Mouse (Mus musculus): ENCODE measurements at regions not wholly inside any gene's neighbourhood (a gene's known extent, or its start where the extent isn't known, plus 50 kb on each side); places are given as distances from the start of the nearest gene placed in this dataset.

DNA sequence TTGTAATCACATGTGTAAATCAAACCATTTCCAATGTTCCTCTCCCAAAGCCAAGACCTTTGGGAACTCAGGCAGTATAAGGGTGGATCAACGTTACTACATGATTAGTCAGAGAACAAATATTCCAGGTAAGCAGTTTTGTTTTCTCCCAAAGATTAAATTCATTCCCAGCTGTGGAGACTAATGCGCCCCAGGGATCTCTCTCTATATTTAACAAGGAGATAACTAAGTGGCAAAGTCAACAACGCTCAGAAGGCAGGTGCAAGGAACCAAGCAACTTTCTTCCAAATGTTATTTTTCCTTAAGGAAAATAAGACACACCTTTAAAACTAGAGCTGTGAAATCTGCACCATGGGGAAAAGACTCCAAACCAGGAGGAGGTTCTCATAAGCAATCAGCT, 163.0 kb upstream of the Ell2 start:
- Histone ChIP-seq H3K4me1 (ENCODE audit: insufficient read depth, low read depth, low read length) (no peaks in the 10 kb centered on the region), H3K9me3 (replicated peaks) (no peaks in the 10 kb centered on the region), H3K27me3 (ENCODE audit: insufficient read depth, low read length) (no peaks in the 10 kb centered on the region), H3K36me3 (replicated peaks) (no peaks in the 10 kb centered on the region), H3K4me3 (ENCODE audit: low read depth, low read length) (no peak overlapping the region)
- no peak for TF ChIP-seq TAL1 (conservative IDR thresholded peaks at IDR 0.05; ENCODE audit: low read depth, low read length)
- no peak for TF ChIP-seq GATA1 (IDR thresholded peaks at IDR 0.05; ENCODE audit: borderline replicate concordance, low read length)
- no peak for TF ChIP-seq GATA2 (IDR thresholded peaks at IDR 0.05; ENCODE audit: borderline replicate concordance, low read depth, low read length)
- TF ChIP-seq CTCF (IDR thresholded peaks at IDR 0.05; ENCODE audit: low read depth, low read length): no peak
- no peak for TF ChIP-seq POLR2AphosphoS5 (IDR thresholded peaks at IDR 0.05; ENCODE audit: insufficient replicate concordance, low read depth, low read length)
- DNase-seq (ENCODE audit: low spot score) (no peak), ATAC-seq (ENCODE audit: extremely low read depth, insufficient number of reproducible peaks, low FRiP score, poor library complexity, severe bottlenecking) (no peak)

DNA sequence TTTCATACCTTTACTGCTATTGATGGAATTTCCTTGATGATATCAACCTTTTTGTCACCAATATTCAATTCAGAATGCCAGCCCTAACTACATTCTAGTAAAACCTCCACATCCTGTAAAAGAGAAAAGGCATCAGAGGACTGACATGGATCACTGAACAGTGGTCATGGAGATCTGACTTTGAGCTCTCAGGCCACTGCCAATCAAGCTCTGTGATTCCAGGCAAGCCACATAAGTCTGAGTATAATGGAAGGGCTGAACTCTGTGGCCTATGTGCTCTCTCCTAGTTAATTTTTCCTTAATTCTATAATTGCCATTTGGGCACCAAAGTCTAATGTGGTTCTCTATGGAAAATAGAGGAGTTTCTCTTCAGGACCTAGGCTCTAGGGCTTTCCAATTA, 161.8 kb upstream of the Ell2 start:
- no peaks in the 10 kb centered on the region for H3K9me3 ChIP-seq (replicated peaks)
- no peak for DNase-seq (ENCODE audit: low spot score)

DNA sequence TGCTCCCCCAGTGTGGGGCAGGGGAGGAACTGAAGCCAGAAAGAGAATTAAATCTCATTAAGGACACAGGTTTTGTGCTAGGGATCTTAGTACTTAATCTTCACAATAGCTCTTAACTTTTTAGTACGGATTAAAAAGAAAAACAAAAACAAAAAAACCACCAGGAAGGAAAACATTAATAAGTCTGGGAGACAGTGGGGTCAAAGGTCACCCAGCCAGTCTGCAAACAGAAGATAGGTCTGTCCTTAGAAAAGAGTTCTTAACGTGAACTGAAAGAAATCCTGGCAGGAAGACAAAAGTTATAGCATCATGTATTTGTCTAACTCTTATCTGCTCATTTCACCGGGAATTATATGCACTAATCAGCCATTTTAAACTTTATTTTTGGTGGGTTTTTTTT, 158.8 kb upstream of the Ell2 start:
- no peaks in the 10 kb centered on the region for H3K9me3 ChIP-seq (replicated peaks)
- H3K27me3 ChIP-seq (ENCODE audit: insufficient read depth, low read length): no peaks in the 10 kb centered on the region
- no peak overlapping the region for H3K4me3 ChIP-seq (ENCODE audit: low read depth, low read length)
- H3K4me1 ChIP-seq (ENCODE audit: insufficient read depth, low read depth, low read length): no peaks in the 10 kb centered on the region
- no peak for ATAC-seq (ENCODE audit: extremely low read depth, insufficient number of reproducible peaks, low FRiP score, poor library complexity, severe bottlenecking)
- no peaks in the 10 kb centered on the region for H3K36me3 ChIP-seq (replicated peaks)
- TF ChIP-seq CTCF (IDR thresholded peaks at IDR 0.05; ENCODE audit: low read depth, low read length) (no peak), TAL1 (conservative IDR thresholded peaks at IDR 0.05; ENCODE audit: low read depth, low read length) (no peak)
- DNase-seq (ENCODE audit: low spot score): no peak

More for the DNA sequence above, 161.8 kb upstream of the Ell2 start:
- TF ChIP-seq CTCF (IDR thresholded peaks at IDR 0.05; ENCODE audit: low read depth, low read length) (no peak), GATA2 (IDR thresholded peaks at IDR 0.05; ENCODE audit: borderline replicate concordance, low read depth, low read length) (no peak), TAL1 (conservative IDR thresholded peaks at IDR 0.05; ENCODE audit: low read depth, low read length) (no peak), POLR2AphosphoS5 (IDR thresholded peaks at IDR 0.05; ENCODE audit: insufficient replicate concordance, low read depth, low read length) (no peak), GATA1 (IDR thresholded peaks at IDR 0.05; ENCODE audit: borderline replicate concordance, low read length) (no peak)
- Histone ChIP-seq H3K4me1 (ENCODE audit: insufficient read depth, low read depth, low read length) (no peaks in the 10 kb centered on the region), H3K36me3 (replicated peaks) (no peaks in the 10 kb centered on the region), H3K4me3 (ENCODE audit: low read depth, low read length) (no peak overlapping the region), H3K27me3 (ENCODE audit: insufficient read depth, low read length) (no peaks in the 10 kb centered on the region)
- no peak for ATAC-seq (ENCODE audit: extremely low read depth, insufficient number of reproducible peaks, low FRiP score, poor library complexity, severe bottlenecking)

DNA sequence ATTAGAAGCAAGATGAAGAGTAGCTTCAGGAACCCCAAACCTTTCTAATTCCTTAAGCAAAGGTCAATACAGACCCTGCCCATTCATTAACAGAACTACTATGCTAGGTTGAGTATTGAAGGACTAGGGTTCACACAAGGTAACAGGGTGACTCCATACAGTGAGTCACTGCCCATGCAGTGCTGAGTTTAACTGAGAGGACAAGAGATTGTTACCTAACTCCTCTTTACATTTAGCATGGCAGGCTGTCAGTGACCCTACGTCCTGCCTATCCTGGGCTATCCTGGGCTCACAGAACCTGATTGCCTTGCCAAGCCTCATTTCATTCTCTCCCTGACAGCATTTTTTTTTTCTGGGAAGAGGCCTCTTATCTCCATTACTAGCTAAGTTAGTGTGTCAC, 127.6 kb upstream of the Ell2 start:
- Histone ChIP-seq H3K4me1 (ENCODE audit: insufficient read depth, low read depth, low read length) (no peaks in the 10 kb centered on the region), H3K9me3 (replicated peaks) (no peaks in the 10 kb centered on the region), H3K27me3 (ENCODE audit: insufficient read depth, low read length) (no peaks in the 10 kb centered on the region), H3K36me3 (replicated peaks) (no peaks in the 10 kb centered on the region), H3K4me3 (ENCODE audit: low read depth, low read length) (no peak overlapping the region)
- DNase-seq (ENCODE audit: low spot score) (no peak), ATAC-seq (ENCODE audit: extremely low read depth, insufficient number of reproducible peaks, low FRiP score, poor library complexity, severe bottlenecking) (no peak)
- TF ChIP-seq TAL1 (conservative IDR thresholded peaks at IDR 0.05; ENCODE audit: low read depth, low read length) (no peak), POLR2AphosphoS5 (IDR thresholded peaks at IDR 0.05; ENCODE audit: insufficient replicate concordance, low read depth, low read length) (no peak), GATA1 (IDR thresholded peaks at IDR 0.05; ENCODE audit: borderline replicate concordance, low read length) (no peak), GATA2 (IDR thresholded peaks at IDR 0.05; ENCODE audit: borderline replicate concordance, low read depth, low read length) (no peak), CTCF (IDR thresholded peaks at IDR 0.05; ENCODE audit: low read depth, low read length) (no peak)

DNA sequence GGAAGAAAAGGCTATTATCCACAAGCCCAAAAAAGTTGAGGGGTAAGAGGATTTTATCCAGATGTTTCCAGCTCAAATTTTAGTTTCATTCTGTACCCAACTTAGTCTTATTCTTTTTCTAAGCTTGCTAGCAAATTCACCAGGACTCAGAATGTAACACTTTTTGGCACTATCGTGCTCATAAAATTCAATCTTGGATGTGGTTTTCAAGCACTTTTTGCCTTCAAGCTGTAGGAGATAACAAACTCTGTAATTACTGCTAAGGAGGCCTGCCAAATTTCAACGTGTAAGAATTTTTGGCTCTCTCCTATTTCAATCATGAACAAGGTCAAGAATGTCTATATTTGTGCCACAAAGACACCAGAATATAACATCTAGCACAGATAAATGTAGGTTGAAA, 115.7 kb upstream of the Ell2 start:
- no peak for ATAC-seq (ENCODE audit: extremely low read depth, insufficient number of reproducible peaks, low FRiP score, poor library complexity, severe bottlenecking)
- Histone ChIP-seq H3K36me3 (replicated peaks) (no peaks in the 10 kb centered on the region), H3K27me3 (ENCODE audit: insufficient read depth, low read length) (no peaks in the 10 kb centered on the region), H3K9me3 (replicated peaks) (no peaks in the 10 kb centered on the region), H3K4me1 (ENCODE audit: insufficient read depth, low read depth, low read length) (no peaks in the 10 kb centered on the region), H3K4me3 (ENCODE audit: low read depth, low read length) (no peak overlapping the region)
- DNase-seq (ENCODE audit: low spot score): no peak
- no peak for TF ChIP-seq POLR2AphosphoS5 (IDR thresholded peaks at IDR 0.05; ENCODE audit: insufficient replicate concordance, low read depth, low read length)
- no peak for TF ChIP-seq TAL1 (conservative IDR thresholded peaks at IDR 0.05; ENCODE audit: low read depth, low read length)
- TF ChIP-seq CTCF (IDR thresholded peaks at IDR 0.05; ENCODE audit: low read depth, low read length): no peak
- TF ChIP-seq GATA1 (IDR thresholded peaks at IDR 0.05; ENCODE audit: borderline replicate concordance, low read length): no peak
- no peak for TF ChIP-seq GATA2 (IDR thresholded peaks at IDR 0.05; ENCODE audit: borderline replicate concordance, low read depth, low read length)

DNA sequence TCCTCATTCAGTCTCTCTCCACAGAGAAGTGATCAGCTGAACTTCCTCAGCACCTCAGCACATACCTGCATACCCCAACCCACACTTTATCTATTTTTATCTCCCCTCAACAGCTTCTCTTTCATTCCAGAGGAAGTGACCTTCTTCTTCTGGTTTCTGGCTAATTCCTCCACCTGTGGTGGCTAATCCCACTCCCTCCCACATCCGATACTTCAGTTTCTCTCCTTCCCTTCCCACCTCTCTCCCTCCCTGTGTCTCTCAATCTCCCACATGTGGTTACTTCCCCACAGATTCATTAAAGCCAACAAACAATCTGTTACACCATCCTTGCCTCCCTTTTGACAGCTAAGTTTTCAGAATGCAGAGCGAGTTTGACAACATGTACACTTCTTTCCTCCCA, 109.7 kb upstream of the Ell2 start:
- Histone ChIP-seq H3K9me3 (replicated peaks) (no peaks in the 10 kb centered on the region), H3K27me3 (ENCODE audit: insufficient read depth, low read length) (peaks cover 4% of the 10 kb centered on the region; the same call in 1 of the 2 replicates), H3K4me1 (ENCODE audit: insufficient read depth, low read depth, low read length) (no peaks in the 10 kb centered on the region), H3K36me3 (replicated peaks) (no peaks in the 10 kb centered on the region), H3K4me3 (ENCODE audit: low read depth, low read length) (no peak overlapping the region)
- DNase-seq (ENCODE audit: low spot score): no peak
- TF ChIP-seq GATA1 (IDR thresholded peaks at IDR 0.05; ENCODE audit: borderline replicate concordance, low read length) (no peak), POLR2AphosphoS5 (IDR thresholded peaks at IDR 0.05; ENCODE audit: insufficient replicate concordance, low read depth, low read length) (no peak), TAL1 (conservative IDR thresholded peaks at IDR 0.05; ENCODE audit: low read depth, low read length) (no peak), CTCF (IDR thresholded peaks at IDR 0.05; ENCODE audit: low read depth, low read length) (no peak), GATA2 (IDR thresholded peaks at IDR 0.05; ENCODE audit: borderline replicate concordance, low read depth, low read length) (no peak)
- no peak for ATAC-seq (ENCODE audit: extremely low read depth, insufficient number of reproducible peaks, low FRiP score, poor library complexity, severe bottlenecking)

DNA sequence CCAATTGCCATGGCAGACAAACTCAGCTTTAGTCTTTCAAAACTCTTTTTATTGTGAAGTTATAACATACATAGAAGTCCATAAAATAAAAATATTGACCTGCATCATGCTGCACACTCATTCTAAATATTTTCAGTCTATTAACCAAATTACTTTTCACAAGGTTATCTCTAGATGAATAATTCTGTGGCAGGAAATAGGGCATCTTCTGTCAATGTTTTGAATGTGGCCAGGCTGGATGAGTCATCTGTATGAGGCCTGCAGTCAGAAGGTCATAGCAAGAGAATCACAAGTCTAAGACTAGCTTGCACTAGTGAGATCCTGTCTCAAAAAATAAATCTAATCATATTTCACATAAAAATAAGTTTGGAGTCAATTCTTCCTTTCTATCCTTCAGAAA, 108.4 kb upstream of the Ell2 start:
- Histone ChIP-seq H3K4me1 (ENCODE audit: insufficient read depth, low read depth, low read length) (no peaks in the 10 kb centered on the region), H3K4me3 (ENCODE audit: low read depth, low read length) (no peak overlapping the region), H3K36me3 (replicated peaks) (no peaks in the 10 kb centered on the region), H3K9me3 (replicated peaks) (no peaks in the 10 kb centered on the region), H3K27me3 (ENCODE audit: insufficient read depth, low read length) (peaks cover 4% of the 10 kb centered on the region; the same call in 1 of the 2 replicates)
- DNase-seq (ENCODE audit: low spot score) (no peak), ATAC-seq (ENCODE audit: extremely low read depth, insufficient number of reproducible peaks, low FRiP score, poor library complexity, severe bottlenecking) (no peak)
- no peak for TF ChIP-seq CTCF (IDR thresholded peaks at IDR 0.05; ENCODE audit: low read depth, low read length)
- TF ChIP-seq GATA2 (IDR thresholded peaks at IDR 0.05; ENCODE audit: borderline replicate concordance, low read depth, low read length): no peak
- TF ChIP-seq TAL1 (conservative IDR thresholded peaks at IDR 0.05; ENCODE audit: low read depth, low read length): no peak
- no peak for TF ChIP-seq POLR2AphosphoS5 (IDR thresholded peaks at IDR 0.05; ENCODE audit: insufficient replicate concordance, low read depth, low read length)
- no peak for TF ChIP-seq GATA1 (IDR thresholded peaks at IDR 0.05; ENCODE audit: borderline replicate concordance, low read length)
